Mouse (Mus musculus) embryonic facial prominence, embryonic 10.5 days (tissue): ENCODE data around the gene Lypd6. TPM values are rescaled to one million over a fixed set of nuclear protein-coding genes. Genes with fewer than 3 reads are reported as not detected.

Experiments used
- DNase-seq: peaks from one replicate; pipeline ENCODE4 v3.0.0-alpha.2; 2017; ENCODE audit warnings: low spot score
- H3K27ac ChIP-seq: fragments of 300-500 bp; sonication (generic); replicated peaks from 2 replicates; pipeline ENCODE4 v1.5.1; 2016; ENCODE audit warnings: mild to moderate bottlenecking
- H3K27me3 ChIP-seq: fragments of 300-500 bp; sonication (generic); replicated peaks from 2 replicates; pipeline ENCODE4 v1.6.1; 2016; ENCODE audit warnings: low read depth, mild to moderate bottlenecking; ENCODE audit not compliant: poor library complexity, severe bottlenecking
- H3K36me3 ChIP-seq: fragments of 300-500 bp; sonication (generic); replicated peaks from 2 replicates; pipeline ENCODE4 v1.6.1; 2016; ENCODE audit warnings: mild to moderate bottlenecking, moderate library complexity
- H3K4me1 ChIP-seq: fragments of 300-500 bp; sonication (generic); 2 replicates; pipeline ENCODE4 v1.6.1; 2016
- H3K4me3 ChIP-seq: fragments of 300-500 bp; sonication (generic); 2 replicates; pipeline ENCODE4 v1.5.1; 2016; ENCODE audit warnings: mild to moderate bottlenecking, moderate library complexity
- H3K9me3 ChIP-seq: fragments of 300-500 bp; sonication (generic); 2 replicates; pipeline ENCODE4 v1.6.1; 2016; ENCODE audit warnings: mild to moderate bottlenecking
- WGBS: fragments of 180-500 bp; shearing (Covaris S2); methylation state at CpG from one replicate; pipeline ENCODE4 v1.1.7; 2016; 5-methylcytosine and 5-hydroxymethylcytosine counted together
- polyA plus RNA-seq: library from polyadenylated mRNA; unstranded; fragments of >200 nt; fragmentation: Nextera tagmentation; extraction: Ambion mirVana; gene quantifications from 2 replicates; pipeline ENCODE4 v1.2.1, GENCODE M21; 2016

The Lypd6 gene
- polyA plus RNA-seq, 1 experiment from 2014 or later, result 8.7 TPM

- H3K4me3 ChIP-seq, result no peak overlapping the region
- no peaks in the 10 kb centered on the region for H3K27me3 ChIP-seq
- no peak overlapping the region for H3K27ac ChIP-seq
- peaks cover 14% of the 10 kb centered on the region for H3K4me1 ChIP-seq
- DNase-seq, result no peak
- H3K36me3 ChIP-seq, result 0 out of 2 replicates have a peak, but pooled peaks cover 2% of the 10 kb centered on the region
- WGBS, result 66% methylated on average over 2 of the region's 2 CpGs
- H3K9me3 ChIP-seq, result 0 out of 2 replicates have a peak, but pooled peaks cover 3% of the 10 kb centered on the region
Observed at GRCm38 (mm10) chr2:50151401-50151800, 85.2 kb downstream of the Lypd6 start.

GRCm38 (mm10) chr2:50151879-50152278 lies 85.7 kb downstream of the Lypd6 start:
- DNase-seq, result no peak
- Histone ChIP-seq H3K4me3 (no peak overlapping the region), H3K27ac (no peak overlapping the region), H3K27me3 (no peaks in the 10 kb centered on the region), H3K36me3 (0 out of 2 replicates have a peak, but pooled peaks cover 2% of the 10 kb centered on the region), H3K4me1 (peaks cover 14% of the 10 kb centered on the region), H3K9me3 (0 out of 2 replicates have a peak, but pooled peaks cover 3% of the 10 kb centered on the region)
- WGBS, result 87% methylated on average over 3 of the region's 3 CpGs

- Histone ChIP-seq H3K4me3 (no peak overlapping the region), H3K4me1 (peaks cover 5% of the 10 kb centered on the region), H3K27ac (no peak overlapping the region), H3K27me3 (no peaks in the 10 kb centered on the region), H3K36me3 (0 out of 2 replicates have a peak, but pooled peaks cover 2% of the 10 kb centered on the region), H3K9me3 (0 out of 2 replicates have a peak, but pooled peaks cover 3% of the 10 kb centered on the region)
- WGBS, result 95% methylated on average over 10 of the region's 10 CpGs
- DNase-seq, result no peak
Observed at GRCm38 (mm10) chr2:50156009-50156408, 89.8 kb downstream of the Lypd6 start.

DNA sequence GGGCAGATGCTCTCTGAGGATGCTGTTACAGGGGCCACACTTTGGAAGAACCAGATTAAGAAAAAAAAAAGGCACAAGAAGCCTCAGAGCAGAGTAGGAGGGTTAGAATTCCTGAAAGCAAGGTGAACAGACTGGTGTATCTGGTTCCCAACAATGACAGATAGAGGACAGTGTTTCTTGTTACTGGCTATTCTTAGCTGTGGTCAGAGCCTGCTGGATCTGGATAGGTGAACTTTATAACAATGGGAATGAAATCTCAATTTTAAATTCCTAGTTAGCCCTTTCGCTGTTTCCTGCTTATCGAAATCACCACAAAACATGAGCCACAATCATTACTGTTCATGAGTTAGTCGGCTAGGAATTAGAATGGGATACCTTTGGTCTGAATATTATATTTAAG lies 93.8 kb downstream of the Lypd6 start:
- 0 out of 2 replicates have a peak, but pooled peaks cover 2% of the 10 kb centered on the region for H3K36me3 ChIP-seq

DNA sequence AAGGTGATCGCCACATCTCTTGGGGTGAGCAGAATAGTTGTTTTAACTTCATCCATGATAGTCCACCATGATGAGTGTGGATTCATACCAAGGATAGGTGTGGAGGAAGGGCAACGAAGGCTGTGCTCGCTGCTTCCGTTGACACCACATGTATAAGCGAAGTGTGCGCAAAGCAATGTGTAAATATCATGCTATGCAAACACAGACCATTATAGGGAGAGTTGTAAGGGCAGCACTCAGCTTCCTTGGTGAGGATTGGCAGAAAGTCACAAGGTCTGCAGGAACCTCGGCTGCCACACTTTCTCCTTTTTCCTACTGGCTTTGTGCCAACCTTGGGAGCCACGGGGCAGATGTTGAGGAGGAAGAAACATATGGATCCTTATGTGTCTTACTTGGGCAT lies 97.4 kb downstream of the Lypd6 start:
- Histone ChIP-seq H3K4me3 (no peak overlapping the region), H3K27me3 (no peaks in the 10 kb centered on the region), H3K9me3 (no peaks in the 10 kb centered on the region), H3K36me3 (no peaks in the 10 kb centered on the region), H3K4me1 (peaks cover 12% of the 10 kb centered on the region; the same call in 1 of the 2 replicates), H3K27ac (no peak overlapping the region)
- DNase-seq, result no peak
- WGBS, result 94% methylated on average over 8 of the region's 8 CpGs

More for the DNA sequence above, 93.8 kb downstream of the Lypd6 start:
- 91% methylated on average over 3 of the region's 3 CpGs for WGBS
- no peak overlapping the region for H3K4me3 ChIP-seq
- no peak for DNase-seq
- 0 out of 2 replicates have a peak, but pooled peaks cover 3% of the 10 kb centered on the region for H3K9me3 ChIP-seq
- H3K27me3 ChIP-seq, result no peaks in the 10 kb centered on the region
- H3K27ac ChIP-seq, result no peak overlapping the region
- peaks cover 3% of the 10 kb centered on the region; the same call in 1 of the 2 replicates for H3K4me1 ChIP-seq

- no peak for DNase-seq
- Histone ChIP-seq H3K36me3 (no peaks in the 10 kb centered on the region), H3K27ac (no peak overlapping the region), H3K27me3 (no peaks in the 10 kb centered on the region), H3K4me3 (no peak overlapping the region), H3K4me1 (peaks cover 12% of the 10 kb centered on the region; the same call in 1 of the 2 replicates), H3K9me3 (no peaks in the 10 kb centered on the region; the same call in 1 of the 2 replicates)
- 70% methylated on average over 6 of the region's 6 CpGs for WGBS
Observed at GRCm38 (mm10) chr2:50165277-50165676, 99.0 kb downstream of the Lypd6 start.

- DNase-seq, result no peak
- H3K36me3 ChIP-seq, result no peaks in the 10 kb centered on the region
- 68% methylated on average over 5 of the region's 5 CpGs for WGBS
- peaks cover 12% of the 10 kb centered on the region; the same call in 1 of the 2 replicates for H3K4me1 ChIP-seq
- H3K27me3 ChIP-seq, result no peaks in the 10 kb centered on the region
- H3K9me3 ChIP-seq, result peaks cover 3% of the 10 kb centered on the region
- H3K4me3 ChIP-seq, result no peak overlapping the region
- H3K27ac ChIP-seq, result no peak overlapping the region
Observed at GRCm38 (mm10) chr2:50166082-50166481, 99.9 kb downstream of the Lypd6 start.

DNA sequence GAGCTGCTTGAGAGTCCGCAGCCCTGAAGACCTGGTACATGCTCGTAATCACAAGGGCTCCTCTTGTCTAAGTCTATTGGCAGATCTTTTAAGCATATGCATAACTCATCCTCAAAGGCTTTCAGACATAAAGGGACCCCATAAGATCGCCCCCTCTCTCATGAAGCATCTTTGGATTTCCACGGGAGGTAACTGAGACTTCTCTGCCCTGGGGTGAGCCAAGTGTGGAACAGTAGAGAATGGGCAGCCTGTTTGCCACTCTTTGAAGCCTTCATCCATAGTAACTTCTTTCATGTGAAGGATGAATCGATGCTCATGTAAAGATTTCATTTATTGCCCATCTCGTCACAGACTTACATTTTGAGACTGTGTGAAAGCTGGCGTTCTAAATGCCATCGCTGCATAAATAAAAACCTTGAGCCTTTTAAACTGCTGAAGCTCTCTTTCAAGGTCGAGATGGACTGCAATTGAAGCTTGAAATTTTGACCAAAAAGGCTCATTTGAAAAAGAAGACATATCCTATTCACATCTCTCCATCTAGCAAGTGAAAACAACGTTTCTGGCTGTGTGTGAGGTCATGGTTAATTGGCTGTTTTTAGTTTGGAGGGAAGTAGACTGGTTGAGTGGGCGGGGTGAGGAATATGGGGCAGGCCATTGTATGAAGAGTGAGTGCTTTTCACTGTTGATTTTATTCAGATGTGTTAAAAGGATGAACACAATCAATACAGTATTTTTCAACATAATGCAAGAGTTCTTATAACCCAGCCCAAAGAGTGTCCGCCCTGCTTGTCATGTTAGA lies 107.7 kb downstream of the Lypd6 start:
- 83% methylated on average over 12 of the region's 12 CpGs for WGBS
- H3K4me3 ChIP-seq, result no peak overlapping the region
- peaks cover 49% of the 10 kb centered on the region for H3K4me1 ChIP-seq
- no peaks in the 10 kb centered on the region for H3K36me3 ChIP-seq
- no peak for DNase-seq
- H3K9me3 ChIP-seq, result peaks cover 3% of the 10 kb centered on the region
- no peak overlapping the region for H3K27ac ChIP-seq
- no peaks in the 10 kb centered on the region for H3K27me3 ChIP-seq

GRCm38 (mm10) chr2:50175709-50176108 lies 109.5 kb downstream of the Lypd6 start:
- H3K27me3 ChIP-seq, result no peaks in the 10 kb centered on the region
- H3K36me3 ChIP-seq, result no peaks in the 10 kb centered on the region
- peaks cover 49% of the 10 kb centered on the region for H3K4me1 ChIP-seq
- DNase-seq, result peak; percentile 43
- no peaks in the 10 kb centered on the region for H3K9me3 ChIP-seq
- 43% methylated on average over 4 of the region's 4 CpGs for WGBS
- peak overlapping the region; percentile 49 for H3K27ac ChIP-seq
- no peak overlapping the region for H3K4me3 ChIP-seq

DNA sequence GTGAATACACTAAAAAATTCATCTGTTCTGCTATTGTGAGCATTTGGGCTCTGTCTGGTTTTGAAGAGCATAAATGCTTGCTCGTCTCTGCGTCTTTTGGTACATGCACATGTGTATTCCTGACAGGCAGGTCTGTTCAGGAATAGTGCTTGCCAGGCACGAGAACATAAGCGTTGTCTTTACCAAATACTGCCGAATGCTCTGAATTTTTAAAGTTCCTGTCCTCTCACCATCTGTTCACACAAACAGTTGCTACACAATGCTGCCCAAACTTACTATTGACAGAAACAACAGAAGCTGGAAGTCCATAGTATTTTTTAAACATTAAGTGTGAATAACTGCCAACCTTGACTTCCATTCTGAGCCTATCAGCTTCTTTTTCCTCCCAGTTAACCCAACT lies 112.9 kb downstream of the Lypd6 start:
- WGBS, result 84% methylated on average over 5 of the region's 5 CpGs
- Histone ChIP-seq H3K4me3 (no peak overlapping the region), H3K4me1 (peaks cover 29% of the 10 kb centered on the region), H3K27ac (no peak overlapping the region), H3K9me3 (no peaks in the 10 kb centered on the region), H3K36me3 (no peaks in the 10 kb centered on the region), H3K27me3 (no peaks in the 10 kb centered on the region)
- DNase-seq, result no peak

- H3K27me3 ChIP-seq, result no peaks in the 10 kb centered on the region
- no peak overlapping the region for H3K27ac ChIP-seq
- no peak overlapping the region for H3K4me3 ChIP-seq
- DNase-seq, result no peak
- 92% methylated on average over 3 of the region's 3 CpGs for WGBS
- peaks cover 23% of the 10 kb centered on the region for H3K4me1 ChIP-seq
- no peaks in the 10 kb centered on the region for H3K36me3 ChIP-seq
- H3K9me3 ChIP-seq, result no peaks in the 10 kb centered on the region
Observed at GRCm38 (mm10) chr2:50180423-50180822, 114.2 kb downstream of the Lypd6 start.

- no peaks in the 10 kb centered on the region for H3K9me3 ChIP-seq
- no peak overlapping the region for H3K27ac ChIP-seq
- DNase-seq, result no peak
- no peaks in the 10 kb centered on the region for H3K27me3 ChIP-seq
- H3K36me3 ChIP-seq, result no peaks in the 10 kb centered on the region
- H3K4me1 ChIP-seq, result peaks cover 18% of the 10 kb centered on the region; the same call in 1 of the 2 replicates
- no peak overlapping the region for H3K4me3 ChIP-seq
- WGBS, result 96% methylated on average over 3 of the region's 3 CpGs
Observed at GRCm38 (mm10) chr2:50181332-50181731, 115.1 kb downstream of the Lypd6 start.
